Mouse (Mus musculus): ENCODE data around the gene Wdr45b. TPM values are rescaled to one million over a fixed set of nuclear protein-coding genes. Genes with fewer than 3 reads are reported as not detected.

The Wdr45b gene
- polyA plus RNA-seq, 1 experiment, result 21.6 TPM

DNA sequence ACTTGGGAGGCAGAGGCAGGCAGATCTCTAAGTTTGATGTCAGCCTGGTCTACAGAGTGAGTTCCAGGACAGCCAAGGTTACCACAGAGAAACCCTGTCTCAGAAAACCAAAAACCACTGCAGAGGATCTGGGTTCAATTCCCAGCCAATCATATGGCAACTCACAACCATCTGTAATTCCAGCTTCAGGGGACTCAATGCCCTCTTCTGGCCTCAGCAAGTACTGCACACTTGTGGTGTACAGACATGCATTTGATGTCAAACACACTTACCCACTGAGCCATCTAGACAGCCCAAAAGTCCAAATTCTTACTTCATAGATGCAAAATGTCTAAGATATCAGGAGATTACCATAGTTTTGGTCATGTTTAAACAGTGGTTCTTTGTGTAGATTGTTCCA is 24.4 kb upstream of the Wdr45b start:
- Histone ChIP-seq H3K36me3 (ENCODE audit: control insufficient read depth, insufficient read depth, low read length) (no peaks in the 10 kb centered on the region), H3K27ac (ENCODE audit: insufficient read depth, low read length) (no peak overlapping the region), H3K4me1 (ENCODE audit: control insufficient read depth, insufficient read depth, insufficient read length) (no peaks in the 10 kb centered on the region), H3K4me3 (ENCODE audit: extremely low read depth, insufficient read depth, insufficient read length) (no peak overlapping the region), H3K27me3 (ENCODE audit: control insufficient read depth, insufficient read depth, low read length) (no peaks in the 10 kb centered on the region)
- no peak for TF ChIP-seq CTCF (IDR thresholded peaks at IDR 0.05; ENCODE audit: extremely low read depth, insufficient read depth, insufficient read length, insufficient replicate concordance)
- no peak for TF ChIP-seq POLR2A (IDR thresholded peaks at IDR 0.05; ENCODE audit: low read depth, low read length)
- no peak for DNase-seq (ENCODE audit: low read depth in 1 of 2, low spot score in 2 of 2)

DNA sequence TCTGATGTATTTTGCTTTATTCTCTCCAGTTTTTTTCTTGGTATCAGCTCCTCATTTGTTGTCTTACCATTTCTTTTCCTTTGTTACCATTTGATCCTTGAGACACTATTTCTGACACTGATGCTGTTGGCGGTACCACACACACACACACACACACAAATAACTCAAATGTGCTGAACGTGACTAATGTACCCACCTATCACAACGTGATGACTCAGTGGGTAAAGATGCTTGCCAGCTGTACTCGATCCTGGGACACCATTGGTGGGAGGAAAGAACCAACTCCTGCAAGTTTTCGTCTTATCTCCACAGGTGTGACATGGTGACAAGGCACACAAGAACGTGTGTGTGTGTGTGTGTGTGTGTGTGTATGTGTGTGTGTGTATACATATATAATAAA is 19.1 kb upstream of the Wdr45b start:
- H3K27me3 ChIP-seq (ENCODE audit: control insufficient read depth, insufficient read depth, low read length), result no peaks in the 10 kb centered on the region
- WGBS, result 74% methylated on average over 6 of the region's 6 CpGs
- H3K4me3 ChIP-seq (ENCODE audit: extremely low read depth, insufficient read depth, insufficient read length), result no peak overlapping the region
- H3K27ac ChIP-seq (ENCODE audit: insufficient read depth, low read length), result no peak overlapping the region
- no peaks in the 10 kb centered on the region for H3K36me3 ChIP-seq (ENCODE audit: control insufficient read depth, insufficient read depth, low read length)
- TF ChIP-seq POLR2A (IDR thresholded peaks at IDR 0.05; ENCODE audit: low read depth, low read length), result no peak
- TF ChIP-seq CTCF (IDR thresholded peaks at IDR 0.05; ENCODE audit: extremely low read depth, insufficient read depth, insufficient read length, insufficient replicate concordance), result no peak
- no peak for DNase-seq (ENCODE audit: low read depth in 1 of 2, low spot score in 2 of 2)
- no peaks in the 10 kb centered on the region for H3K4me1 ChIP-seq (ENCODE audit: control insufficient read depth, insufficient read depth, insufficient read length)

- Histone ChIP-seq H3K4me1 (ENCODE audit: control insufficient read depth, insufficient read depth, insufficient read length) (no peaks in the 10 kb centered on the region), H3K36me3 (ENCODE audit: control insufficient read depth, insufficient read depth, low read length) (no peaks in the 10 kb centered on the region), H3K4me3 (ENCODE audit: extremely low read depth, insufficient read depth, insufficient read length) (no peak overlapping the region), H3K27ac (ENCODE audit: insufficient read depth, low read length) (no peak overlapping the region), H3K27me3 (ENCODE audit: control insufficient read depth, insufficient read depth, low read length) (no peaks in the 10 kb centered on the region)
- 84% methylated on average over 6 of the region's 6 CpGs for WGBS
- DNase-seq (ENCODE audit: low read depth in 1 of 2, low spot score in 2 of 2), result no peak
- TF ChIP-seq POLR2A (IDR thresholded peaks at IDR 0.05; ENCODE audit: low read depth, low read length), result no peak
- no peak for TF ChIP-seq CTCF (IDR thresholded peaks at IDR 0.05; ENCODE audit: extremely low read depth, insufficient read depth, insufficient read length, insufficient replicate concordance)
These were observed 16.2 kb upstream of the Wdr45b start for GRCm38 (mm10) chr11:121370337-121370994.

DNA sequence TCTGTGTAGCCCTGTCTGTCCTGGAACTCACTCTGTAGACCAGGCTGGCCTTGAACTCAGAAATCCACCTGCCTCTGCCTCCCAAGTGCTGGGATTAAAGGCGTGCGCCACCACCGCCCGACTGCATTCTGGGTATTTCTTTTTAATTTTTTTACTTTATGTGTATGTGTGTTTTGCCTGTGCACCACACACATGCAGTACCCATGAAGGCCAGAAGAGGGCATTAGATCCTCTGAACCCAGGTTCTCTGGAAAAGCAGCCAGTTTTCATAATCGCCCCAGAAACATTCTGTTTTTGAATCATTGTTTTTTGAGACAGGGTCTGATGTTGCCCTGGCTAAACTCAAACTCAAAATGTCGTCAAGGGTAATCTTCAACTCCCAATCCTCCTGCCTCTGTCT is 15.4 kb upstream of the Wdr45b start:
- WGBS, result 86% methylated on average over 6 of the region's 6 CpGs
- Histone ChIP-seq H3K4me1 (ENCODE audit: control insufficient read depth, insufficient read depth, insufficient read length) (no peaks in the 10 kb centered on the region), H3K36me3 (ENCODE audit: control insufficient read depth, insufficient read depth, low read length) (no peaks in the 10 kb centered on the region), H3K4me3 (ENCODE audit: extremely low read depth, insufficient read depth, insufficient read length) (no peak overlapping the region), H3K27ac (ENCODE audit: insufficient read depth, low read length) (no peak overlapping the region), H3K27me3 (ENCODE audit: control insufficient read depth, insufficient read depth, low read length) (no peaks in the 10 kb centered on the region)
- DNase-seq (ENCODE audit: low read depth in 1 of 2, low spot score in 2 of 2), result no peak
- TF ChIP-seq POLR2A (IDR thresholded peaks at IDR 0.05; ENCODE audit: low read depth, low read length), result no peak

DNA sequence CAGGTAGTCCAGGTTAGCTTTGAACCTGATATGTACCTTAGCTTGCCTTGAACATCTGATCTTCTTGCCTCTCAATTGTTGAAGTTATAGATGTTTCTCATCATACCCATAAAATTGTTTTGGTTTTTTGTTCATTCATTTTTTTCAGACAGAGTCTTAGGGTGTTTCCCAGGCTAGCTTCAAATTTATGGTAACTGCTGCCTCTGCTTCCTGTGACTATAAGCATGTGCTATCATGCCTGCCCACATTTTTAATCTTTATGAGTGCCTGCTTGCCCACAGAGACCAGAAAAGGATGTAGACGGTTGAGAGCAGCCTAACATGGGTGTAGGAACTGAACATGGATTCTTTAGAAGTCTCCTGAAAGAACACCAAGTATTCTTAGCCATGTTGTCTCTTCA is 14.5 kb upstream of the Wdr45b start:
- H3K27me3 ChIP-seq (ENCODE audit: control insufficient read depth, insufficient read depth, low read length), result no peaks in the 10 kb centered on the region
- WGBS, result 15% methylated on average over 1 of the region's 1 CpGs

DNA sequence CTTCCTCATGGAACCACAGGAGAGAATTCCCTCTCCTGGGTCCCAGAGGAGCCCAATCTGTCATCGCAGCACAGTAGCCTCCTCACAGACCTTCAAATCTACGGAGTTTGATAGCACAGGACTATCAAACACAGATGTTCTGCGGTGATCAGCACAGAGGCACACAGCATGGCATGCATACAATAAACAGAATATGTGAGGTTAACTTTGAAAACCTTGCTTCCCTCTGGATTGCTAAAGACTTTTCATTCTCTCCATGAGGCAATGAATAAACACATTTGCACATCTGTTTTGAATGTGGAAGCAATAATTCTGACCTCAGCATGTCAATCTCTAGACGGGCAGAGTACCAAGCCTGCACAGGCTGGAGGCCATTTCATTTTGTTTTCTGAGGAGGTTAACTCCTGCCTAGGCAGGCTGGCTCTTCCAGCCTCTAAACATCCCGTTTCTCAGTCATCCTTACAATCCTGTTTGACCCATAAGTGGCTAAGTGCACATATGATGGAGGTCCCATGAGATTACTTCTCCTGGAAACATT is 13.0 kb upstream of the Wdr45b start:
- no peak overlapping the region for H3K4me3 ChIP-seq (ENCODE audit: extremely low read depth, insufficient read depth, insufficient read length)
- no peak for DNase-seq (ENCODE audit: low read depth in 1 of 2, low spot score in 2 of 2)
- no peaks in the 10 kb centered on the region for H3K36me3 ChIP-seq (ENCODE audit: control insufficient read depth, insufficient read depth, low read length)
- WGBS, result 81% methylated on average over 5 of the region's 5 CpGs
- H3K27ac ChIP-seq (ENCODE audit: insufficient read depth, low read length), result no peak overlapping the region
- no peaks in the 10 kb centered on the region for H3K4me1 ChIP-seq (ENCODE audit: control insufficient read depth, insufficient read depth, insufficient read length)
- no peaks in the 10 kb centered on the region for H3K27me3 ChIP-seq (ENCODE audit: control insufficient read depth, insufficient read depth, low read length)
- TF ChIP-seq CTCF (IDR thresholded peaks at IDR 0.05; ENCODE audit: extremely low read depth, insufficient read depth, insufficient read length, insufficient replicate concordance) (no peak), POLR2A (IDR thresholded peaks at IDR 0.05; ENCODE audit: low read depth, low read length) (no peak)

More for the DNA sequence above, 14.5 kb upstream of the Wdr45b start:
- H3K4me1 ChIP-seq (ENCODE audit: control insufficient read depth, insufficient read depth, insufficient read length), result no peaks in the 10 kb centered on the region
- no peak for TF ChIP-seq POLR2A (IDR thresholded peaks at IDR 0.05; ENCODE audit: low read depth, low read length)
- TF ChIP-seq CTCF (IDR thresholded peaks at IDR 0.05; ENCODE audit: extremely low read depth, insufficient read depth, insufficient read length, insufficient replicate concordance), result no peak
- no peak overlapping the region for H3K4me3 ChIP-seq (ENCODE audit: extremely low read depth, insufficient read depth, insufficient read length)
- H3K36me3 ChIP-seq (ENCODE audit: control insufficient read depth, insufficient read depth, low read length), result no peaks in the 10 kb centered on the region
- DNase-seq (ENCODE audit: low read depth in 1 of 2, low spot score in 2 of 2), result no peak
- H3K27ac ChIP-seq (ENCODE audit: insufficient read depth, low read length), result no peak overlapping the region

DNA sequence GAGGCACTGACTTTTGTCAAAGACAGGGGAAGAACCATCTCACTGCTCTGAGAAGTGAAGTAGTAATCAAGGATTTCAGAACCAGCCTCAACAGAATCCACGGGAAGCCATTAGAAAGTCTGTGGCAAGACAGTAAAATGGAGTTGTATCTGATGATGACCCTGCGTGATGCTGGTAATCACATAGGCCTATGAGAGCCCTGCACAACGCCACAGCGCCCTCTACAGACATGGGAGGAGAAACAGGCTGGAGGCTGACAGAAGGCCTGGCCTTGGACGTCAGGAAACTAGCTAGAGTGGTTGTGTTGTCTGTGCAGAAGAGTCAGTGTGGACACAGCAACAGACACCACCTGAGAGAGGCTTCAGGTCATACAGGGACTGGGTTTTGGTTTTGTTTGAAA is 8.0 kb upstream of the Wdr45b start:
- WGBS, result 35% methylated on average over 5 of the region's 5 CpGs
- Histone ChIP-seq H3K27ac (ENCODE audit: insufficient read depth, low read length) (no peak overlapping the region), H3K4me1 (ENCODE audit: control insufficient read depth, insufficient read depth, insufficient read length) (no peaks in the 10 kb centered on the region), H3K4me3 (ENCODE audit: extremely low read depth, insufficient read depth, insufficient read length) (no peak overlapping the region), H3K27me3 (ENCODE audit: control insufficient read depth, insufficient read depth, low read length) (no peaks in the 10 kb centered on the region), H3K36me3 (ENCODE audit: control insufficient read depth, insufficient read depth, low read length) (no peaks in the 10 kb centered on the region)
- DNase-seq (ENCODE audit: low read depth in 1 of 2, low spot score in 2 of 2), result peak in 1 of 2 experiments; percentile 24
- TF ChIP-seq CTCF (IDR thresholded peaks at IDR 0.05; ENCODE audit: extremely low read depth, insufficient read depth, insufficient read length, insufficient replicate concordance) (peak; percentile 30; the same call in 1 of the 2 replicates), POLR2A (IDR thresholded peaks at IDR 0.05; ENCODE audit: low read depth, low read length) (no peak)

Data from spleen, adult 2 months (tissue).